Mouse (Mus musculus): ENCODE measurements around the gene Man2a1. TPM values are rescaled to one million over a fixed set of nuclear protein-coding genes. Genes with fewer than 3 reads are reported as not detected.

Man2a1 gene
- total and polyA plus RNA-seq, 3 experiments, result 4.7 to 18.5 (median 17.2) TPM

- DNase-seq, result no peak
- no peaks in the 10 kb centered on the region for H3K79me2 ChIP-seq (replicated peaks; ENCODE audit: control insufficient read depth, insufficient read depth, low read length)
- no peaks in the 10 kb centered on the region for H3K4me1 ChIP-seq (ENCODE audit: control insufficient read depth, insufficient read depth, low read length)
- H3K27ac ChIP-seq, result no peak overlapping the region
- 53% methylated on average over 5 of the region's 5 CpGs for WGBS
- H3K4me3 ChIP-seq, result no peak overlapping the region
- no peak for TF ChIP-seq EP300 (IDR thresholded peaks at IDR 0.05; ENCODE audit: insufficient read depth, low read depth, low read length)
- no peak for TF ChIP-seq CTCF (IDR thresholded peaks at IDR 0.05)
- no peak for TF ChIP-seq POLR2A (IDR thresholded peaks at IDR 0.05; ENCODE audit: insufficient read depth, low read depth, low read length)
- intact Hi-C loops (cut with DNase I), result no loop called here
- H3K27me3 ChIP-seq (ENCODE audit: control insufficient read depth, insufficient read depth, low read length), result no peaks in the 10 kb centered on the region
- H3K36me3 ChIP-seq (ENCODE audit: control insufficient read depth, insufficient read depth, low read length), result no peaks in the 10 kb centered on the region
- H3K9ac ChIP-seq (ENCODE audit: low read depth, low read length), result no peak overlapping the region
Observed at GRCm38 (mm10) chr17:64792623-64793022, 192.1 kb downstream of the Man2a1 start.

DNA sequence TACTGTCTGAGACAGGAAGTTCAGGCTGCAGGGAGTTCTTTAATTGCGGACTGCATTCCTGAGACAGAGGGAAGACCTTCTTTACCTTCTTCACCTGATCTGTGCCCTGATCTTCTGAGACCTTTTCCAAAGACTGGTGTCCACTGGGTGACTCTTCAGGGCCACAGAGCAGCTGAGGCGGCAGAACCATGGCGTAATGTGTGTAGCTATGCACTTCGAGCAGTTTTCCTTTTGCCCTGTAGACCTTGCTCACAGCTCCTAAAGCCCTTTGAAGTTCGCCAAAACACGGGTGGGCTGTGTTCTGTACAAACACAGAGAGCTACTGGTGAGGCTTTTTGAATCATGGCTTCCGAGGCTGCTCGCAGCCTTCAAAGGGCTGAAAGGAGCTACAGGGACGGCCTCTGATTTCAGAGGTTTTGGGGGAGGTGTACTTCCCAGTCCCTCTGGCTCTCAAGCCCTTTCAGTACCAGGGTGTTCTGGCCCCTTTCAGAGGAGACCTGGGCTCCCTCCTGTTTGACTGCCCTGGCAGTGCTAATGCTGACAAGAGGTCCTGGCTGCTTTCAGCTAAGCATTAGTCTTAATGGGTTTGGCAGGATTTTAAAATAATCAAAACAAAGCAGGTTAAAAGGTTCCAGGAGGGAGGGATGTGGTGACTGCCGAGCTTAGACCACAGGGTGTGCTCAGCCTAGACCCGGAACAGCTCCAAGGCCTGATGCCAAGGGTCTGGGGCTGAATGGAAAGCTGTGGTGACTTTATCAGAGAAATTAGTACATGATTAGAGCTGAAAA is 201.8 kb downstream of the Man2a1 start:
- Histone ChIP-seq H3K27ac (no peak overlapping the region), H3K9ac (ENCODE audit: low read depth, low read length) (no peak overlapping the region), H3K4me3 (no peak overlapping the region), H3K4me1 (ENCODE audit: control insufficient read depth, insufficient read depth, low read length) (no peaks in the 10 kb centered on the region), H3K27me3 (ENCODE audit: control insufficient read depth, insufficient read depth, low read length) (no peaks in the 10 kb centered on the region), H3K79me2 (replicated peaks; ENCODE audit: control insufficient read depth, insufficient read depth, low read length) (no peaks in the 10 kb centered on the region), H3K36me3 (ENCODE audit: control insufficient read depth, insufficient read depth, low read length) (no peaks in the 10 kb centered on the region)
- TF ChIP-seq EP300 (IDR thresholded peaks at IDR 0.05; ENCODE audit: insufficient read depth, low read depth, low read length) (no peak), CTCF (IDR thresholded peaks at IDR 0.05) (no peak), POLR2A (IDR thresholded peaks at IDR 0.05; ENCODE audit: insufficient read depth, low read depth, low read length) (no peak)
- 57% methylated on average over 11 of the region's 11 CpGs for WGBS
- intact Hi-C loops (cut with DNase I), result no loop called here
- no peak for DNase-seq

GRCm38 (mm10) chr17:64802956-64803275 is 202.4 kb downstream of the Man2a1 start:
- H3K27me3 ChIP-seq (ENCODE audit: control insufficient read depth, insufficient read depth, low read length), result no peaks in the 10 kb centered on the region
- H3K4me3 ChIP-seq, result no peak overlapping the region
- H3K36me3 ChIP-seq (ENCODE audit: control insufficient read depth, insufficient read depth, low read length), result no peaks in the 10 kb centered on the region
- TF ChIP-seq EP300 (IDR thresholded peaks at IDR 0.05; ENCODE audit: insufficient read depth, low read depth, low read length), result no peak
- TF ChIP-seq POLR2A (IDR thresholded peaks at IDR 0.05; ENCODE audit: insufficient read depth, low read depth, low read length), result no peak
- no peak for TF ChIP-seq CTCF (IDR thresholded peaks at IDR 0.05)
- no peaks in the 10 kb centered on the region for H3K4me1 ChIP-seq (ENCODE audit: control insufficient read depth, insufficient read depth, low read length)
- DNase-seq, result no peak
- intact Hi-C loops (cut with DNase I), result no loop called here
- H3K27ac ChIP-seq, result no peak overlapping the region
- H3K9ac ChIP-seq (ENCODE audit: low read depth, low read length), result no peak overlapping the region
- 71% methylated on average over 7 of the region's 7 CpGs for WGBS
- H3K79me2 ChIP-seq (replicated peaks; ENCODE audit: control insufficient read depth, insufficient read depth, low read length), result no peaks in the 10 kb centered on the region

Other genes with a start within 250 kb of the Man2a1 start
- gene 4930583I09Rik, start 235.3 kb downstream of the Man2a1 start, total RNA-seq (2021), result not detected
- not detected in 2 replicates for gene 4930583I09Rik, start 235.3 kb downstream of the Man2a1 start, polyA plus RNA-seq (2012; rRNA removed)

Data from heart, adult 2 months (tissue).